Mouse (Mus musculus): Measurements from ENCODE around the gene Rasgrf2. TPM values are rescaled to one million over a fixed set of nuclear protein-coding genes. Genes with fewer than 3 reads are reported as not detected.

Gene Rasgrf2
- total and polyA plus RNA-seq, 3 experiments = 0.22 TPM; not detected in 2

- DNase-seq (ENCODE audit: low spot score) (no peak), ATAC-seq (ENCODE audit: extremely low read depth, insufficient number of reproducible peaks, low FRiP score, poor library complexity, severe bottlenecking) (no peak)
- Histone ChIP-seq H3K9me3 (replicated peaks) (no peaks in the 10 kb centered on the region), H3K4me1 (ENCODE audit: insufficient read depth, low read depth, low read length) (no peaks in the 10 kb centered on the region), H3K36me3 (replicated peaks) (no peaks in the 10 kb centered on the region), H3K4me3 (ENCODE audit: low read depth, low read length) (no peak overlapping the region), H3K27me3 (ENCODE audit: insufficient read depth, low read length) (no peaks in the 10 kb centered on the region; the same call in 1 of the 2 replicates)
- TF ChIP-seq POLR2AphosphoS5 (IDR thresholded peaks at IDR 0.05; ENCODE audit: insufficient replicate concordance, low read depth, low read length) (no peak), GATA2 (IDR thresholded peaks at IDR 0.05; ENCODE audit: borderline replicate concordance, low read depth, low read length) (no peak), GATA1 (IDR thresholded peaks at IDR 0.05; ENCODE audit: borderline replicate concordance, low read length) (no peak), TAL1 (conservative IDR thresholded peaks at IDR 0.05; ENCODE audit: low read depth, low read length) (no peak), CTCF (IDR thresholded peaks at IDR 0.05; ENCODE audit: low read depth, low read length) (no peak)
Measured at GRCm38 (mm10) chr13:92104259-92104658, 27.2 kb downstream of the Rasgrf2 start.

DNA sequence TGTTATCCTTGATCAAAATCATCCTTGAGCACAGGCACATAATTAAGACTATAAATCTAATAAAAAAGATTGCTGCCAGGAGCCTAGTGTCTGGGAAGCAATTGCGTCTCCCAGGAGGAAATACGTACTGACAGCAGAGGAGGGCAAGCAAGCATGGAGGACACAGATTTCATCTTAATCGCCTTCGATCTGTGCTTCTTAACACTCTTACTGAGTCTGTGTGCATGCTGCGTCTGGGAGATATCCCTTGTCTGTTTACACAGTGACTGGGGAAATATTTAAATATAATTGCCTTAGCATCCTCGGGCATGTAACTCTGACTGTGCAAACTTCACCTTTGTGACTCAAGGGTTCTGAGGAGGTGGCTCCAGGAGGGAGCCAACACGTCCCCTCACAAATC, 33.0 kb downstream of the Rasgrf2 start:
- ATAC-seq (ENCODE audit: extremely low read depth, insufficient number of reproducible peaks, low FRiP score, poor library complexity, severe bottlenecking) (no peak), DNase-seq (ENCODE audit: low spot score) (no peak)
- Histone ChIP-seq H3K9me3 (replicated peaks) (no peaks in the 10 kb centered on the region), H3K4me1 (ENCODE audit: insufficient read depth, low read depth, low read length) (no peaks in the 10 kb centered on the region), H3K36me3 (replicated peaks) (no peaks in the 10 kb centered on the region), H3K4me3 (ENCODE audit: low read depth, low read length) (no peak overlapping the region), H3K27me3 (ENCODE audit: insufficient read depth, low read length) (peaks cover 2% of the 10 kb centered on the region; the same call in 1 of the 2 replicates)
- TF ChIP-seq TAL1 (conservative IDR thresholded peaks at IDR 0.05; ENCODE audit: low read depth, low read length) = no peak
- no peak for TF ChIP-seq GATA1 (IDR thresholded peaks at IDR 0.05; ENCODE audit: borderline replicate concordance, low read length)
- no peak for TF ChIP-seq GATA2 (IDR thresholded peaks at IDR 0.05; ENCODE audit: borderline replicate concordance, low read depth, low read length)
- no peak for TF ChIP-seq CTCF (IDR thresholded peaks at IDR 0.05; ENCODE audit: low read depth, low read length)
- TF ChIP-seq POLR2AphosphoS5 (IDR thresholded peaks at IDR 0.05; ENCODE audit: insufficient replicate concordance, low read depth, low read length) = no peak

DNA sequence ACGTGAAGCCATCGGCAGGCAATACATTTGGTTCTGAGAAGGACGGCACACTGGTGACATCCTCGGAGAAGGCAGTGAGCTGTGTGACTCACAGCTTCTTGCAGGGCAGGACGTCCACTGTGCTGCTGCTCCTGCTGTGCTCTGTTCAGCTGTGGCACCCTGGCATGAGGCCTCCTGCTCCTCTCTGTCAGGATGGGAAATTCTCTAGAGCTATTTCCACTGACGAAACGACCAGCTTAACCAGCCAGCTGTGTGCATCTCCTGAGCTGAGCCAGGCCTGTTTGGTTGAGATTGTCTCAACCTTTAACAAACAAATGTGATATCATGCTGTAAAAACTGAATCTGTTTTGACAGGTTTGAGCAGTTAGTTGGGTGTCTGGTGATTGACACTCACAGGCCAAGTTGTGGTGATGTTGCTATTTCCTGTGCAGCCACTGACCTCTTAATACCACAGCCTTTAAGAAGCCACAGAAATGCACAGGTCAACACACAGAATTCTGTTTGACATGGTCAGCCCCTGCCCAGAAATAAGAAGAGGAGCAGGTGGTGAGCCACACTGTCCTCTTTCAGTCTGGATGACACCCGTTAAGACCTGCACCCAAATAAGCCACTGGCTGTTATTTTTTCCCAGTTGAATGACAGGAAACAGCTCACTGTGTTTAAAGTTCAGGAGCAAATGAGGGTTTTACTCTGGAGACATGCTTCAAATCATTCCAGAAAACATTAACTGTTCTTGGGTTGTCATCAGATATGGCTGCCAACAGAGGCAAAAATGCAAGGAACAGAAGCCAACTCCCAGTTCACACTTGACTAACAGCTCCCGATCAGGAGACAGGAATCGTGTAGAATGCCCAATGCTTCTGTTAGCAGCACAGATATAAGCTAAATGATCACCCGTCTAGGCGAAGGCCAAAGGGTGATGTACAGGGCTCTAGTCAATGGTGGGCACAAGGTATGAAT, 36.0 kb downstream of the Rasgrf2 start:
- no peak for ATAC-seq (ENCODE audit: extremely low read depth, insufficient number of reproducible peaks, low FRiP score, poor library complexity, severe bottlenecking)

DNA sequence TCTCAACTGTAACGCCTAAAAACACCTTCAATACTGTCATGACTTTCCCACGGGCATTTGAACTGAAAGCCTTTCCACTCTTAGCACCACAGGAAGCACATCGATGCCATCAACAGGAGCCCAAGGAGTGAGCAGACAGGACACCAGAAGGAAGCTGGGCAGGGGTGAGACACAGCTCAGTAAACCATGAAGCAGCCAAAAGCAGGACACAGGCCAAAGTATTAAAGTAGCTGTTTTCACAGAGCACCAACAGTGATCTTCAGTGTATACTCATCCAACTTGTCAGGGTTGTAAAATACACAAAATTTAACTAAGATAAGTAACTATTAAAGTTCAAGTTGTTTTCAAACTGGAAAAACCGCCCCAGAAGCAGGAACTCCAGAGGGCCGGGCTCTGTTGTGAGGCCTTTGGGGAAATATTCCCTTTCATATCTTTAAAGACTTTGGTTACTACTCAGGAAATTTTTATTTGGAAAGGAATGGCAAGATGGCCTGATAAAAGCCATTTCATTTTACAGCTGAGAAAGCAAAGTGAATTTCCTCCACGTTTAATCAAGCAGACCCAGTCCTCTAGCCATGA, 37.7 kb downstream of the Rasgrf2 start:
- Histone ChIP-seq H3K27me3 (ENCODE audit: insufficient read depth, low read length) (peaks cover 2% of the 10 kb centered on the region; the same call in 1 of the 2 replicates), H3K9me3 (replicated peaks) (no peaks in the 10 kb centered on the region), H3K36me3 (replicated peaks) (no peaks in the 10 kb centered on the region), H3K4me3 (ENCODE audit: low read depth, low read length) (no peak overlapping the region), H3K4me1 (ENCODE audit: insufficient read depth, low read depth, low read length) (no peaks in the 10 kb centered on the region)
- DNase-seq (ENCODE audit: low spot score) (no peak), ATAC-seq (ENCODE audit: extremely low read depth, insufficient number of reproducible peaks, low FRiP score, poor library complexity, severe bottlenecking) (no peak)
- TF ChIP-seq POLR2AphosphoS5 (IDR thresholded peaks at IDR 0.05; ENCODE audit: insufficient replicate concordance, low read depth, low read length) = no peak
- TF ChIP-seq CTCF (IDR thresholded peaks at IDR 0.05; ENCODE audit: low read depth, low read length) = no peak
- no peak for TF ChIP-seq TAL1 (conservative IDR thresholded peaks at IDR 0.05; ENCODE audit: low read depth, low read length)
- TF ChIP-seq GATA1 (IDR thresholded peaks at IDR 0.05; ENCODE audit: borderline replicate concordance, low read length) = no peak
- TF ChIP-seq GATA2 (IDR thresholded peaks at IDR 0.05; ENCODE audit: borderline replicate concordance, low read depth, low read length) = no peak

More for the DNA sequence above, 36.0 kb downstream of the Rasgrf2 start:
- Histone ChIP-seq H3K36me3 (replicated peaks) (no peaks in the 10 kb centered on the region), H3K27me3 (ENCODE audit: insufficient read depth, low read length) (peaks cover 2% of the 10 kb centered on the region; the same call in 1 of the 2 replicates), H3K4me3 (ENCODE audit: low read depth, low read length) (no peak overlapping the region), H3K4me1 (ENCODE audit: insufficient read depth, low read depth, low read length) (no peaks in the 10 kb centered on the region), H3K9me3 (replicated peaks) (no peaks in the 10 kb centered on the region)
- TF ChIP-seq POLR2AphosphoS5 (IDR thresholded peaks at IDR 0.05; ENCODE audit: insufficient replicate concordance, low read depth, low read length) = no peak
- no peak for TF ChIP-seq GATA1 (IDR thresholded peaks at IDR 0.05; ENCODE audit: borderline replicate concordance, low read length)
- TF ChIP-seq GATA2 (IDR thresholded peaks at IDR 0.05; ENCODE audit: borderline replicate concordance, low read depth, low read length) = no peak
- no peak for TF ChIP-seq TAL1 (conservative IDR thresholded peaks at IDR 0.05; ENCODE audit: low read depth, low read length)
- TF ChIP-seq CTCF (IDR thresholded peaks at IDR 0.05; ENCODE audit: low read depth, low read length) = no peak
- DNase-seq (ENCODE audit: low spot score) = no peak

DNA sequence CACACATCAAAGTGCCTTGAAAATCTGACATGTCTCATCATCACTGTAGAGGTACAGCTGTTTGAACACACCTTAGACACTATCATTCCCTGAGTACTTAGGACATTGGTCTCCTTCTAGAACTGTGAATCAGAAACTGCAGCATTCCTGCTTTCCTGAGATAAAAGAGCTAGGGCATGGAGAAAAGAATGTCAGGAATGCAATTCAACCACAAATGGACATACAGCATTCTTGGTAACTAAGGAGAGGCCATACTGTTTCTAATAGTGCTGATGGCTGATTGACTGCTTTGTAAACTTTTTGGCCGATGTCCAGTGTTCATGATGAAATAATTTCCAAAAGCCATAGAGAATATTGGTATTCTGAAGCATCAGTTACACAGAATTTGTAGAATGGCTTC, 58.3 kb downstream of the Rasgrf2 start:
- DNase-seq (ENCODE audit: low spot score) (no peak), ATAC-seq (ENCODE audit: extremely low read depth, insufficient number of reproducible peaks, low FRiP score, poor library complexity, severe bottlenecking) (no peak)
- no peaks in the 10 kb centered on the region for H3K9me3 ChIP-seq (replicated peaks)
- no peaks in the 10 kb centered on the region for H3K36me3 ChIP-seq (replicated peaks)
- no peaks in the 10 kb centered on the region for H3K4me1 ChIP-seq (ENCODE audit: insufficient read depth, low read depth, low read length)
- TF ChIP-seq GATA1 (IDR thresholded peaks at IDR 0.05; ENCODE audit: borderline replicate concordance, low read length) (no peak), POLR2AphosphoS5 (IDR thresholded peaks at IDR 0.05; ENCODE audit: insufficient replicate concordance, low read depth, low read length) (no peak), GATA2 (IDR thresholded peaks at IDR 0.05; ENCODE audit: borderline replicate concordance, low read depth, low read length) (no peak), TAL1 (conservative IDR thresholded peaks at IDR 0.05; ENCODE audit: low read depth, low read length) (no peak), CTCF (IDR thresholded peaks at IDR 0.05; ENCODE audit: low read depth, low read length) (no peak)
- H3K27me3 ChIP-seq (ENCODE audit: insufficient read depth, low read length) = no peaks in the 10 kb centered on the region; the same call in 1 of the 2 replicates
- no peak overlapping the region for H3K4me3 ChIP-seq (ENCODE audit: low read depth, low read length)

DNA sequence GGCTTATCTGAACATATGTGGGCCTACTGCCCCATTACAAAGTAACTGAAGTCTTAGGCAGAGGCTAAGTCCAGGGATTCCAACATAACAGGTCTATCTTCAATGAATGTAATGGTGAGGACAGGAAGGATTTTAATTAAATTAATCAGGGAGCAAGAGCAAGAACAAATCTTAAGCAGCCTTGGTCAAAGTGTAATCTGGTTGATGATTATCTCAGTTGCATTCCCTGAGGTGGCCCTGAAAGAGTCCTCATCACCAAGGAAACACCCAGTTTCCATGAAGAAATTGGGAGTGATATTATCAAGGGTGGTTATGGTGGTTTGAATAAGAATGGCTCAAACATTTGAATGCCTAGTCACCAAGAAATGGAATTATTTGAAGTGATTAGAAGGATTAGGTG, 62.8 kb downstream of the Rasgrf2 start:
- Histone ChIP-seq H3K9me3 (replicated peaks) (no peaks in the 10 kb centered on the region), H3K36me3 (replicated peaks) (no peaks in the 10 kb centered on the region), H3K4me1 (ENCODE audit: insufficient read depth, low read depth, low read length) (no peaks in the 10 kb centered on the region), H3K27me3 (ENCODE audit: insufficient read depth, low read length) (no peaks in the 10 kb centered on the region; the same call in 1 of the 2 replicates), H3K4me3 (ENCODE audit: low read depth, low read length) (no peak overlapping the region)
- DNase-seq (ENCODE audit: low spot score) (no peak), ATAC-seq (ENCODE audit: extremely low read depth, insufficient number of reproducible peaks, low FRiP score, poor library complexity, severe bottlenecking) (no peak)
- TF ChIP-seq TAL1 (conservative IDR thresholded peaks at IDR 0.05; ENCODE audit: low read depth, low read length) = no peak
- no peak for TF ChIP-seq GATA2 (IDR thresholded peaks at IDR 0.05; ENCODE audit: borderline replicate concordance, low read depth, low read length)
- no peak for TF ChIP-seq POLR2AphosphoS5 (IDR thresholded peaks at IDR 0.05; ENCODE audit: insufficient replicate concordance, low read depth, low read length)
- no peak for TF ChIP-seq CTCF (IDR thresholded peaks at IDR 0.05; ENCODE audit: low read depth, low read length)
- TF ChIP-seq GATA1 (IDR thresholded peaks at IDR 0.05; ENCODE audit: borderline replicate concordance, low read length) = no peak

Data from G1E (cell line).